Mouse (Mus musculus): ENCODE data around the gene Hist2h2aa1.
"Not testable (repeated sequence)": the region's sequence is repeated elsewhere in the genome, so short reads cannot be mapped to it uniquely, and the experiment has no call there.

The Hist2h2aa1 gene

GRCm38 (mm10) chr3:96254683-96255355 is 9.5 kb downstream of the Hist2h2aa1 start:
- no peak for DNase-seq (ENCODE audit: low read depth)

GRCm38 (mm10) chr3:96255926-96256593 is 10.8 kb downstream of the Hist2h2aa1 start:
- DNase-seq (ENCODE audit: low read depth): no peak

GRCm38 (mm10) chr3:96257190-96257589 is 11.9 kb downstream of the Hist2h2aa1 start:
- no peak for DNase-seq (ENCODE audit: low read depth)

GRCm38 (mm10) chr3:96260220-96260619 is 14.9 kb downstream of the Hist2h2aa1 start:
- no peak for DNase-seq (ENCODE audit: low read depth)

- no peak for DNase-seq (ENCODE audit: low read depth)
Measured at GRCm38 (mm10) chr3:96261623-96262022, 16.3 kb downstream of the Hist2h2aa1 start.

- DNase-seq (ENCODE audit: low read depth): no peak
Measured at GRCm38 (mm10) chr3:96262216-96262875, 17.0 kb downstream of the Hist2h2aa1 start.

GRCm38 (mm10) chr3:96262979-96263550 is 17.8 kb downstream of the Hist2h2aa1 start, which contains the start of gene Hist2h4:
Gene Hist2h4, minus strand, starts transcription at chr3:96263311.
- DNase-seq (ENCODE audit: low read depth): peak; percentile 94

GRCm38 (mm10) chr3:96263558-96264403 is 18.5 kb downstream of the Hist2h2aa1 start:
- DNase-seq (ENCODE audit: low read depth): no peak

- DNase-seq (ENCODE audit: low read depth): no peak
Measured at GRCm38 (mm10) chr3:96264404-96264949, 19.2 kb downstream of the Hist2h2aa1 start.

GRCm38 (mm10) chr3:96266132-96266710 is 20.9 kb downstream of the Hist2h2aa1 start:
- no peak for DNase-seq (ENCODE audit: low read depth)

GRCm38 (mm10) chr3:96267541-96267940 is 22.2 kb downstream of the Hist2h2aa1 start:
- DNase-seq (ENCODE audit: low read depth): no peak

GRCm38 (mm10) chr3:96268051-96268775 is 22.9 kb downstream of the Hist2h2aa1 start, which contains the start of gene Hist2h3b:
Gene Hist2h3b, plus strand, starts transcription at chr3:96268654.
- DNase-seq (ENCODE audit: low read depth): peak; percentile 66

- not testable (repeated sequence) for DNase-seq (ENCODE audit: low read depth)
Measured at GRCm38 (mm10) chr3:96268776-96269378, 23.6 kb downstream of the Hist2h2aa1 start.

GRCm38 (mm10) chr3:96269511-96270474 is 24.5 kb downstream of the Hist2h2aa1 start, which contains the start of gene Hist2h2bb:
Gene Hist2h2bb, plus strand, starts transcription at chr3:96269752.
- peak; percentile 94 for DNase-seq (ENCODE audit: low read depth)

- no peak for DNase-seq (ENCODE audit: low read depth)
Measured at GRCm38 (mm10) chr3:96273591-96274465, 28.5 kb downstream of the Hist2h2aa1 start.

- peak; percentile 49 for DNase-seq (ENCODE audit: low read depth)
Measured at GRCm38 (mm10) chr3:96277428-96277799, 32.1 kb downstream of the Hist2h2aa1 start.

GRCm38 (mm10) chr3:96277800-96278624 is 32.7 kb downstream of the Hist2h2aa1 start:
- peak; percentile 73 for DNase-seq (ENCODE audit: low read depth)

Measured in c-Kit-positive CD71-negative TER-119-negative erythroid progenitor cells, embryonic 14.5 days (primary cell).